Mouse (Mus musculus) intestine, embryonic 15.5 days (tissue): ENCODE measurements around the gene Pde4dip. TPM values are rescaled to one million over a fixed set of nuclear protein-coding genes. Genes with fewer than 3 reads are reported as not detected.
A peak's percentile ranks its signal among the peaks of the same experiment; 100 is the strongest.

Source experiments
- ATAC-seq: fragments of 200-750 bp; cut with Nextera tagmentation; 2 replicates; pipeline ENCODE4 v1.8.0; 2017; ENCODE audit warnings: moderate TSS enrichment, moderate library complexity
- H3K27ac ChIP-seq: fragments of 300-500 bp; sonication (generic); 2 replicates; pipeline ENCODE4 v1.5.1; 2015; ENCODE audit warnings: mild to moderate bottlenecking, inconsistent platforms
- H3K27me3 ChIP-seq: fragments of 300-500 bp; sonication (generic); replicated peaks from 2 replicates; pipeline ENCODE4 v1.6.1; 2015; ENCODE audit warnings: inconsistent platforms
- H3K36me3 ChIP-seq: fragments of 300-500 bp; sonication (generic); 2 replicates; pipeline ENCODE4 v1.6.1; 2015; ENCODE audit warnings: inconsistent platforms
- H3K4me1 ChIP-seq: fragments of 300-500 bp; sonication (generic); replicated peaks from 2 replicates; pipeline ENCODE4 v1.6.1; 2015; ENCODE audit warnings: inconsistent platforms
- H3K4me2 ChIP-seq: fragments of 300-500 bp; sonication (generic); replicated peaks from 2 replicates; pipeline ENCODE4 v1.6.1; 2015; ENCODE audit warnings: mild to moderate bottlenecking, inconsistent platforms
- H3K4me3 ChIP-seq: fragments of 300-500 bp; sonication (generic); replicated peaks from 2 replicates; pipeline ENCODE4 v1.5.1; 2015; ENCODE audit warnings: inconsistent platforms
- H3K9ac ChIP-seq: fragments of 300-500 bp; sonication (generic); 2 replicates; pipeline ENCODE4 v1.6.1; 2015; ENCODE audit warnings: inconsistent platforms
- H3K9me3 ChIP-seq: fragments of 300-500 bp; sonication (generic); 2 replicates; pipeline ENCODE4 v1.6.1; 2016; ENCODE audit warnings: inconsistent platforms
- WGBS: fragments of 180-500 bp; shearing (Covaris S2); methylation state at CpG from one replicate; pipeline ENCODE4 v1.1.7; 2015; 5-methylcytosine and 5-hydroxymethylcytosine counted together
- polyA plus RNA-seq: library from polyadenylated mRNA; unstranded; fragments of >200 nt; fragmentation: Nextera tagmentation; extraction: Ambion mirVana; gene quantifications from 2 replicates; pipeline ENCODE4 v1.2.1, GENCODE M21; 2015

Pde4dip gene
- polyA plus RNA-seq, 1 experiment from 2014 or later, result 23.8 TPM

DNA sequence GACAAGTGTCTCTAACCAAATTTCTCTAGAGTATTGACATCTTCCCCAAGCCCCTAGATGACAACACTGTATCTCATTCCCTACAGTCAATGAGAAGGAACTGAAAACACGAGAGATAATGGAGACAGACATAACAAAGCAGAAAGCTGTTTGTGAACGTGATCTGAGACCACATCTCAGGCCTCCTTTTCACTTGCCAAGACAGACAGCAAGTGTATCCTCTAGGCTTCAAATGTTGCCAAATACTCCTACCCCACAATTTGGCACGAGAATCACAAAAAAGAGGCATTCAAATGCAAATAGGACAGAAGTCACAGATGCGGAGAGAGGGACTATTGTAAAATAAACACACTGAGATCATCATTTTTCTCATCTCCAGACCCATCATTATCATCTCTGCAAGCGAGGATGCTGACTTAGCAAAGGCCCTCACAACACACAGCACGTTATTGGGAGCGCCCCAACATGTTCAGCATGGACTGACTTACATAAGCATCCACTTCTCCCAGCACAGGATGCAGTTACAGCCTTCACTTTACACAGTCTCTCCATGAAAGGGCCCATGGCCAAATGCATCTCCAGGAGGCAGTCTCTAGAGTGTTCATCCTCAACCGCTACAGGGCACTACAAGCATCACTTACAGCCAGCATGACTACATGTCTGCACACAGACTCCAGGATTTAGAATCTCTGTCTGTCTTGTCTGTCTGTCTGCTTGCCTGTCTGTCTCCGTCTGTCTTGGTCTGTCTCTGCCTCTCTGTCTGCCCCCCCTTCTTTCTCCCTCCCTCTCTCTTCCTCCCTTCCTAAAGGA is 33.7 kb downstream of the Pde4dip start:
- Histone ChIP-seq H3K4me3 (no peak overlapping the region), H3K9ac (no peak overlapping the region), H3K27ac (no peak overlapping the region), H3K4me1 (no peaks in the 10 kb centered on the region), H3K9me3 (no peaks in the 10 kb centered on the region), H3K27me3 (no peaks in the 10 kb centered on the region), H3K4me2 (no peak overlapping the region), H3K36me3 (no peaks in the 10 kb centered on the region)
- ATAC-seq, result no peak
- WGBS, result 73% methylated on average over 9 of the region's 9 CpGs

DNA sequence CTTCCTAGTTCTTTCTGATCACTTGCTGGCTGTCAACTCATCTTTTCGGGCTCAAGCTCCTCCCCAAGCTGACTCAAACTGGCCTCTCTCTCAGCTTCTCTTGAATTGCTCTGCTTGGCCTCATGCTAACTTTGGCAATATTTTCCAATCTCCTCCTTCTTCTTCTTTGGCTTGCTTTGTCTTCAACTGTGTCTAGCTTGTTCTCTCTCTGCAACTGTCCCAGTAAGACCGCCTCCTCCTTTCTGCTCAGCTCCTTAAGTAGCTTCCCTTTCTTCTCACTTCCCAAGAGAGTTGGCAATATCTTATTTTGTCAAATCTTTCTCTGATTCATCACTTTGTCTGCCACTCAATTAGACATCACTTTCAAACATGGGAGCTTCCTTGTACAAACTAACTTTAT is 36.7 kb downstream of the Pde4dip start:
- ATAC-seq, result no peak
- H3K9me3 ChIP-seq, result no peaks in the 10 kb centered on the region
- H3K27me3 ChIP-seq, result no peaks in the 10 kb centered on the region
- WGBS, result 76% methylated on average over 2 of the region's 2 CpGs
- no peak overlapping the region for H3K9ac ChIP-seq
- no peaks in the 10 kb centered on the region for H3K4me1 ChIP-seq
- no peak overlapping the region for H3K27ac ChIP-seq
- H3K36me3 ChIP-seq, result no peaks in the 10 kb centered on the region
- H3K4me3 ChIP-seq, result no peak overlapping the region
- no peak overlapping the region for H3K4me2 ChIP-seq

DNA sequence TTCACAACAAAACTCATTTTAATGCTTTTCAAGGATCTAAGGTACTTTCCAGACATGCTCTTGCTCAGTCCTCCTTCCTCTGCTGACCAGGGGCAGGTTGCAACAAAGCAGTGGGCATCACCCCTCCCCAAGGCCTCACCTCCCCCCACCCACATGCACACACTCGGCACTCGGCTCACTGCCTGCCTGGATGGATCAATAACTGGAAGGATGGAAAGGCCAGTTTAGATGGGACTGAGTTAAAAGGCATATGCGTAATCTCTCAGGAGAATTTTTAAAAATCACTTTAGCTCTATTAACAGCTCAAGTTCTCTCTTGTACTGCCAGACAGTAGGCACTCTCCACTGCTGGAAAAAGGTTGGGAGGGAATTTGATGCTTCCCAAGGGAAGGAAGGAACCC is 40.9 kb downstream of the Pde4dip start:
- Histone ChIP-seq H3K9ac (no peak overlapping the region), H3K36me3 (no peaks in the 10 kb centered on the region), H3K4me3 (no peak overlapping the region), H3K27ac (no peak overlapping the region), H3K4me2 (no peak overlapping the region), H3K4me1 (no peaks in the 10 kb centered on the region), H3K9me3 (no peaks in the 10 kb centered on the region), H3K27me3 (no peaks in the 10 kb centered on the region)
- whole genome bisulfite sequencing, result 60% methylated on average over 3 of the region's 3 CpGs
- no peak for ATAC-seq

DNA sequence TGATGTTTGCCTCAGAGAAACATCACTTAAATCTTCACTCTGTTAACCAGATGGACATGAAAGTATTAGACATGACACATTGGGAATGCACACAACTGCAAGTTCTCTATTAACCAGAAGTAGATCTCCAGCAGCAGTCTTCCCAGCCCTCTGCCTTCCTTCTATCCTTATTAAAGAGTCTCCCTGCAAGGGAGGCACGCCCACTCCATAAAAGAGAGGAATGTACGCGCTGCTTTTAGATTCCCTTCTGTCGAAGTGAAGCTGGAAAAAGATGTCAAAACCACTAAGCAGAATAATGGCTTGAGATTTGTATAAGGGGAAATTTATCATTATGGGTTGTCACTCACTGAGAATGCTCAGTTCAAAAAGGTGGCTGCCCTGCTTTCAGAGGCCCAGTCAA is 42.1 kb downstream of the Pde4dip start:
- WGBS, result 56% methylated on average over 4 of the region's 4 CpGs
- Histone ChIP-seq H3K27me3 (no peaks in the 10 kb centered on the region), H3K4me2 (no peak overlapping the region), H3K9ac (no peak overlapping the region), H3K27ac (no peak overlapping the region), H3K4me1 (no peaks in the 10 kb centered on the region), H3K36me3 (no peaks in the 10 kb centered on the region), H3K9me3 (no peaks in the 10 kb centered on the region), H3K4me3 (no peak overlapping the region)
- no peak for ATAC-seq

DNA sequence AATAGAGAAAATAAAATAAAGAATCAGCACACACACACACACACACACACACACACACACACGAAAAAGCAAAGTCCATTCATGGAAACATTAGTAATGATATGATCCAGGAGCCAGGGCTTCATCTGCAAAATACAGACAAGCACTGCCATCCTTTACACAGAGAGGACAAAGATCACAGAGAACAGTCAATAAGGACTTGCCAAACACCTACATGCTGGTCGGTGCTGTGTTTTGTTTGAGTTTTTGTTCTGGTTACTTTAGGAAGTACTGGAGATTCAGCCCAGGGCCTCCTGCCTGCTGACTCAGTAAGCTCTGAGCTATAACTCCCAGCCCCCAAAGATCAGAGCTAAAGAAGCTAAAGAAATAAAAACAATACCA is 43.7 kb downstream of the Pde4dip start:
- ATAC-seq, result peak; percentile 53
- 56% methylated on average over 2 of the region's 2 CpGs for WGBS
- H3K9me3 ChIP-seq, result no peaks in the 10 kb centered on the region

DNA sequence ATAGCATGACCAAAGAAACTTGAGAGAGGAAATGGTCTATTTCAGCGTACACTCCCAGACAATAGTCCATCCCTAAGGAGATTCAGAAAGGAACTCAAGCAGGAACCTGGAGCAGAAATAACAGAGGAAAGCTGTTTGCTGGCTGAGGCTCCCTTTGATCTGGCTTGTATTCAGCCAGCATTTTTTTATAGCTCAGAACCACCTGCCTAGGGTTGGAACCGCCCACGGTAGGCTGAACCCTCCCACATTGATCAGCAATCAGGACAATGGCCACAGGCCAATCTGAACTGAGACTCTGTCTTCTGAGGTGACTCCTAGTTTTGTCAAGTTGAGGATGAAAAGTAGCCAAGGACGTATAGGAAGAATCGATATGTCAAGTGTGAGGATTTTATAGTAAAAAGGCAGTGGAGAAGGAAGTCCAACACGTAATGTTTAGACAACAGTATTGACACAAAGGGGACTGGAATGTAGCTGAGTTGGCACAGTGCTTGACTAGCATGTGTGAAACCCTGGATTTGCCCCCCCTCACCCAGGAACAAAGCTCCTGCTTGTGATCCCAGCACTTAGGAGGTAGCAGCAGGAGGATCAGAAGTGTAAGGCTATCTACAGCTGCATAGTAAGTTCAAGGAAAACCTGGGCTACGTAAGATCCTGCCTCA is 44.2 kb downstream of the Pde4dip start:
- ATAC-seq, result peak; percentile 72
- no peaks in the 10 kb centered on the region for H3K9me3 ChIP-seq
- no peaks in the 10 kb centered on the region for H3K27me3 ChIP-seq
- H3K4me2 ChIP-seq, result no peak overlapping the region
- WGBS, result 77% methylated on average over 7 of the region's 7 CpGs
- no peaks in the 10 kb centered on the region for H3K4me1 ChIP-seq
- no peak overlapping the region for H3K9ac ChIP-seq
- H3K27ac ChIP-seq, result no peak overlapping the region
- no peak overlapping the region for H3K4me3 ChIP-seq
- H3K36me3 ChIP-seq, result no peaks in the 10 kb centered on the region

More for the DNA sequence above, 43.7 kb downstream of the Pde4dip start:
- Histone ChIP-seq H3K36me3 (no peaks in the 10 kb centered on the region), H3K4me3 (no peak overlapping the region), H3K27ac (no peak overlapping the region), H3K4me2 (no peak overlapping the region), H3K9ac (no peak overlapping the region), H3K4me1 (no peaks in the 10 kb centered on the region), H3K27me3 (no peaks in the 10 kb centered on the region)

DNA sequence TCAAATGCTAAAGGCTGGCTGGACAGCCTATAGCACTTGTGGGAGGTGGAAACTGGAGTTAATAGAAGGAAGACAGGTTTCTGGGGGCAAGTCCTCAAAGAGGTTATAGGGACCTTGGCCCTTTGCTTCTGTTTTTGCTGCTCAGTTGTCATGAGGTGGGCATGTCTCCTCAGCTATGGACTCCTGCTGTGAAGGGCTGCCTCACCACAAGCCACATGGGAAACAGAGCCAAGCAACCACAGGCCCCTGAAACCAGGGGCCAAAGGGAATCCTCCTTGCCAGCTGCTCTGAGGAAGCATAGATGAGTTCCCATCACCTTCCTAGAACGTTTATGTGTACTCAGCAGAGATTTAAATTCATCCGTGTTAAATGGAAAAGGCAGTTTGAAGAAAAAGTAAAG is 45.9 kb downstream of the Pde4dip start:
- ATAC-seq, result no peak
- Histone ChIP-seq H3K36me3 (no peaks in the 10 kb centered on the region), H3K27me3 (no peaks in the 10 kb centered on the region), H3K27ac (no peak overlapping the region), H3K4me3 (no peak overlapping the region), H3K4me1 (no peaks in the 10 kb centered on the region), H3K9ac (no peak overlapping the region), H3K9me3 (no peaks in the 10 kb centered on the region), H3K4me2 (no peak overlapping the region)
- 62% methylated on average over 2 of the region's 2 CpGs for WGBS

DNA sequence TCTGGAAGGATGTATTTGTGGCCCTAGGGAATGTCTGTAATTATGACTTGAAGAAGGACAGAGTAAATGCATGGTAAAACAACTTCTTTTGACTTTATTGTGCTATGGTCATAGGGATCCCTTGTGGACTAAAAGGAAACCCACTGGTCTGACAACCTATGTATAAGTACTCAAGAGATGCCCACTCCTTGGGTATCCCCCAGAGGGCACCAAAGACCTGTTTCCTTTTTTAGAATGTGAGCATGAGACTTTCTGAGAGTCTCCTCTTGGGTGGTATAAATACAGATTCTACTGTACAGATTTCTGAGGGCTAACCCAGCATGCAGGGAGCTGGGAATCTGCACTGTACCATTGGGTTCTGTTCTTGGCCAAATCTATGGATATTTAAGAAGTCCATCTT is 48.1 kb downstream of the Pde4dip start:
- ATAC-seq, result no peak
- Histone ChIP-seq H3K4me2 (no peak overlapping the region), H3K4me3 (no peak overlapping the region), H3K4me1 (no peaks in the 10 kb centered on the region), H3K36me3 (no peaks in the 10 kb centered on the region), H3K9ac (no peak overlapping the region), H3K27ac (no peak overlapping the region), H3K9me3 (no peaks in the 10 kb centered on the region), H3K27me3 (no peaks in the 10 kb centered on the region)

DNA sequence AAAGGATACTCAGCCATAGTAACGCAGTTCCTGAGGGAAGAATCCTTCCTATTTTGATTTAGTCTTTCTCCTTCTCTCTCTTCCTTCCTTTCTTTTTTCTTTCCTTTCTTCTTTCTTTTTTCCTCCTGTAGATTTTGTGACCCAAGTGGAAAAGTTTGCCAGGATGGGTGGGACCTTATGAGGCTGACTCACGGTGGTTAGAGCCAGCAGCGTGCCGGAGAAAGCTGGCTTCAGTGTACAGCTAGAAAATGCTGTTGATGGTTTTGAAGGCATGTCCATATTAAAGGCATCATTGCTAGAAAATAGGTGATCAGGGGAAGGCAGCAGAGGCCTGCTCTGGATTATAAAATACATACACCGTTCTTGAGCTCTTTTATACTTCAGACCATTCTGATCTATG is 52.6 kb downstream of the Pde4dip start:
- H3K9me3 ChIP-seq, result no peaks in the 10 kb centered on the region
- no peaks in the 10 kb centered on the region for H3K36me3 ChIP-seq
- H3K27ac ChIP-seq, result no peak overlapping the region
- no peak for ATAC-seq
- H3K9ac ChIP-seq, result no peak overlapping the region
- WGBS, result 89% methylated on average over 5 of the region's 5 CpGs
- no peak overlapping the region for H3K4me3 ChIP-seq
- no peak overlapping the region for H3K4me2 ChIP-seq
- no peaks in the 10 kb centered on the region for H3K4me1 ChIP-seq
- H3K27me3 ChIP-seq, result no peaks in the 10 kb centered on the region

DNA sequence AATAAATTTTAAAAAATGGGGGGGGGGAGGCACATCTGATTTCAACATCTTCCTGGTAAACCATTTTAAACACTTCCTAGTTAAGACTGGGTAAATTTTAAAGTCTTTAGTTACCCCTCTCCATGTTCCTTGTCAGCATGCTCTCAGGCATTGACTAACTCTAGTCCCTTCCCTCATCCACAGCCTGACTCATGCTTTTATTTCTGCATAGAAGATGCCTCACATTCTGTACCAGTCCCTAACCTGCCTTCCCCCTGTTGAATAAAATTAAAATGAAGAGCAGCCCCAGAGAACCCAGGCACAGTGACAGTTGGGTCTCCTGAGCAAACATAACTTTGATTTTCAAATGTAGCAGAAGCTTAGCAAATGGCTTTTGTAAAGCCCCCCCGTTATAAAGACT is 53.9 kb downstream of the Pde4dip start:
- H3K9me3 ChIP-seq, result no peaks in the 10 kb centered on the region
- no peak overlapping the region for H3K4me3 ChIP-seq
- ATAC-seq, result no peak
- 50% methylated on average over 1 of the region's 1 CpGs for WGBS
- H3K4me1 ChIP-seq, result no peaks in the 10 kb centered on the region
- H3K36me3 ChIP-seq, result no peaks in the 10 kb centered on the region
- no peaks in the 10 kb centered on the region for H3K27me3 ChIP-seq
- H3K4me2 ChIP-seq, result no peak overlapping the region
- no peak overlapping the region for H3K9ac ChIP-seq
- H3K27ac ChIP-seq, result no peak overlapping the region

DNA sequence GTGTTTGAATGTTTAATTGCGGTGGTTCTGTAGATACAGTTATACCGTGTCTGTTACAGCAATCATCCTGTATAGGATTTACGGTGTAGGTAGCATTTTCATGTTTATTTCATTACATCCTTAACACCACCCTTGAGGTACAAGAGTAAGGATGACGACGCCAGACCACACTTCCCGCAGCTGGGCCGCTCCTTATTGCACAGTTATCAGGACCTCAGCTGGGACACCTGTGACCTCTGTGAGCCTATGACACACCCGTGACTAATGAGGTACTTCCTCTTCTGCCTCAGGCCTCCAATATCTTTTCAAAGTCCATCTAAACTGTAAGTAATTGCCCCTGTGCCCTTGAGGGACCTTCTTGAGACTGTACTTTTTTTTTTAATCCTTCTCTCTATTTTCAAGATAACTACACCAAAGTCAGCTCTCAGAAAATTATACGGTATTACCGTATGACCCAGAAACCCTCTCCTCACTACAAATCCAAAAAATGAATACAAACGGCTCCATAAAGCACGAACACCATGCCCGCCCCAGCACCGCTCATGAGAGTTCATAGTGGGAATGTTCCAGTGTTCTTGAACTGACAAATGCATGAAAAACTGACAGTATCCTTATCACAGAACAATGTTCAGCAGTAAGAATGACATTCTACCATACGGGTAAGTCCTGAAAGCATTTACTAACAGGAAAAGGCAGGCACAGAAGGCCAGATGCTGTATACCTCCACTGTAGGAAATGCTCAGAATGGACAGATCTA is 56.8 kb downstream of the Pde4dip start:
- 0 out of 2 replicates have a peak, but pooled peaks cover 3% of the 10 kb centered on the region for H3K27me3 ChIP-seq
- H3K9me3 ChIP-seq, result no peaks in the 10 kb centered on the region
- peak; percentile 97 for ATAC-seq
- no peaks in the 10 kb centered on the region for H3K4me1 ChIP-seq
- 71% methylated on average over 15 of the region's 15 CpGs for WGBS
- H3K36me3 ChIP-seq, result no peaks in the 10 kb centered on the region
- H3K4me2 ChIP-seq, result no peak overlapping the region
- H3K9ac ChIP-seq, result no peak overlapping the region
- no peak overlapping the region for H3K27ac ChIP-seq
- no peak overlapping the region for H3K4me3 ChIP-seq

DNA sequence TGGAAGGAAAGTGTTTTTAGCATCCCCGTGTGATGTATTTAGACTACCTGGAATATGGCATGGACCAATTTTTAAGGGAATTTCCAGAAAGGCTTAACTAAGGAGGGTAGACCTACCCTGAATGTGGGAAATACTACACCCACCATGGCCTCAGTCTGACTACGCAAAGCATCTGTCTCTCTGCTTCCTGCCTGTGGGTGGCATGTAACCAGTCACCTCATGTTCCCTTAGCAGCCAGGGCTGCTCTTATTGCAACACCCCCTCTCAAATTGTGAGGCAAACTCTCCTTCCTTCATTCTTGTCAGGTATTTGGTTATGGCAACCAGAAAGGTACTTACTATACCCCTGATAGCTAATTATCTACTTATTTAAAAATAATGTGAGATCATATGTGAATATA is 57.9 kb downstream of the Pde4dip start:
- Histone ChIP-seq H3K4me3 (no peak overlapping the region), H3K9me3 (no peaks in the 10 kb centered on the region), H3K4me2 (no peak overlapping the region), H3K27me3 (0 out of 2 replicates have a peak, but pooled peaks cover 3% of the 10 kb centered on the region), H3K4me1 (no peaks in the 10 kb centered on the region), H3K9ac (no peak overlapping the region), H3K27ac (no peak overlapping the region), H3K36me3 (no peaks in the 10 kb centered on the region)
- no peak for ATAC-seq
- 84% methylated on average over 2 of the region's 2 CpGs for WGBS
